Comparison of ENCODE assay signal across 17 mouse cellular contexts in genomic region chr10:61431375-61431774, GRCm38 (mm10). TPM values are rescaled to one million over a fixed set of nuclear protein-coding genes. Genes with fewer than 3 reads are reported as not detected.
A peak's percentile ranks its signal among the peaks of the same experiment; 100 is the strongest.
DNase-seq lines count a peak whose midpoint lies in the region.
"Had no signal": no experiment of that assay in that cellular context is flagged by ENCODE, and none has a peak within 500 bp of the region (broad histone marks: within the 10 kb centered on the region; RNA-seq: fewer than 3 reads in every experiment).

No protein-coding gene starts in this region.

- intact Hi-C loops in heart, postnatal 25 days (cut with DNase I): no loop called here

- no peaks in the 10 kb centered on the region for H3K9me3 ChIP-seq in forebrain, embryonic 10.5 days
- H3K9me3 ChIP-seq: embryonic facial prominence, embryonic 15.5 days; forebrain, embryonic 12.5 days; hindbrain, embryonic 12.5 days; limb, embryonic 15.5 days; megakaryocyte, embryonic 14.5 days had no signal

- peaks cover 5% of the 10 kb centered on the region; the same call in 1 of the 2 replicates for H3K4me1 ChIP-seq in forebrain, embryonic 10.5 days
- H3K4me1 ChIP-seq: forebrain, embryonic 12.5 days; limb, embryonic 15.5 days had no signal

- H3K4me3 ChIP-seq in forebrain, embryonic 10.5 days: no peak overlapping the region
- H3K4me3 ChIP-seq: embryonic facial prominence, embryonic 15.5 days; forebrain, embryonic 12.5 days; hindbrain, embryonic 12.5 days; limb, embryonic 15.5 days; megakaryocyte, embryonic 14.5 days had no signal

- no peaks in the 10 kb centered on the region for H3K27me3 ChIP-seq in forebrain, embryonic 10.5 days (ENCODE audit: poor library complexity, severe bottlenecking)
- H3K27me3 ChIP-seq: embryonic facial prominence, embryonic 15.5 days; forebrain, embryonic 12.5 days; hindbrain, embryonic 12.5 days; limb, embryonic 15.5 days; megakaryocyte, embryonic 14.5 days had no signal

- DNase-seq in frontal cortex, adult 2 months (ENCODE audit: extremely low spot score in 1 of 2, low spot score in 1 of 2): peak; percentile 56 to 87
- DNase-seq in frontal cortex, postnatal 25 days (ENCODE audit: low spot score in 2 of 2): peak; percentile 23 to 56
- peak; percentile 32 to 81 for DNase-seq in left cerebral cortex, adult 8-10 months (ENCODE audit: low spot score in 2 of 2)
- peak; percentile 76 for DNase-seq in right cerebral cortex, postnatal 14 days
- DNase-seq in heart, postnatal 25 days (ENCODE audit: low spot score): no peak
- DNase-seq in thymus, postnatal 0 days (ENCODE audit: low spot score): no peak
- DNase-seq in forebrain, embryonic 10.5 days (ENCODE audit: extremely low spot score, low spot score): no peak
- DNase-seq: adrenal gland, postnatal 36 days; cerebellum, adult 8-10 months; lung, postnatal 14 days; thymus, adult 18-20 months had no signal

- H3K36me3 ChIP-seq in forebrain, embryonic 10.5 days (replicated peaks): peaks cover 77% of the 10 kb centered on the region

- H3K27ac ChIP-seq in forebrain, embryonic 10.5 days: no peak overlapping the region
- H3K27ac ChIP-seq: embryonic facial prominence, embryonic 15.5 days; forebrain, embryonic 12.5 days; hindbrain, embryonic 12.5 days; limb, embryonic 15.5 days had no signal

- 96% methylated on average over 9 of the region's 9 CpGs for WGBS in forebrain, embryonic 10.5 days

RNA-seq across cellular contexts. Expression of gene Nodal, which starts 13.6 kb away (rescaled TPM):
- 0.38 and 0.70 TPM in 2 replicates for polyA plus RNA-seq in frontal cortex, adult 2 months (2012; rRNA removed)
- under 1 TPM; 0.21 to 0.30 (median 0.22) TPM for total RNA-seq in left cerebral cortex, adult 8-10 months (2022)
- under 1 TPM in 1 of 2 experiments, not detected in 1; 0.10 TPM for total RNA-seq in heart, postnatal 25 days (2021)
- polyA plus RNA-seq in thymus, postnatal 0 days (2015; fragmentation: Nextera tagmentation; extraction: Ambion mirVana): 0.08 TPM in 2 replicates
- 0.42 and 0.50 TPM in 2 replicates for polyA plus RNA-seq in forebrain, embryonic 10.5 days (2016; fragmentation: Nextera tagmentation; extraction: Ambion mirVana)
- total RNA-seq: adrenal gland, postnatal 36 days had no signal
- polyA plus RNA-seq: forebrain, embryonic 12.5 days; neural tube, embryonic 11.5 days had no signal

RNA-seq across cellular contexts. Expression of gene Eif4ebp2, which starts 21.1 kb away (rescaled TPM):
- polyA plus RNA-seq in frontal cortex, adult 2 months (2012; rRNA removed): 27.3 and 28.9 TPM in 2 replicates
- total RNA-seq in left cerebral cortex, adult 8-10 months (2022): 10 to 100 TPM; 42.8 to 45.8 (median 44.4) TPM
- total RNA-seq in heart, postnatal 25 days (2021): 10 to 100 TPM; 71.4 to 75.2 TPM
- polyA plus RNA-seq in thymus, postnatal 0 days (2015; fragmentation: Nextera tagmentation; extraction: Ambion mirVana): 83.7 and 91.5 TPM in 2 replicates
- polyA plus RNA-seq in forebrain, embryonic 10.5 days (2016; fragmentation: Nextera tagmentation; extraction: Ambion mirVana): 98.9 and 104 TPM in 2 replicates

RNA-seq across cellular contexts. Expression of gene Lrrc20, which starts 44.2 kb away (rescaled TPM):
- polyA plus RNA-seq in frontal cortex, adult 2 months (2012; rRNA removed): 20.3 and 22.3 TPM in 2 replicates
- total RNA-seq in left cerebral cortex, adult 8-10 months (2022): 10 to 100 TPM; 18.8 to 22.2 (median 20.4) TPM
- total RNA-seq in heart, postnatal 25 days (2021): 10 to 100 TPM; 30.1 to 31.3 TPM
- 3.5 and 4.5 TPM in 2 replicates for polyA plus RNA-seq in thymus, postnatal 0 days (2015; fragmentation: Nextera tagmentation; extraction: Ambion mirVana)
- polyA plus RNA-seq in forebrain, embryonic 10.5 days (2016; fragmentation: Nextera tagmentation; extraction: Ambion mirVana): 9.7 and 9.9 TPM in 2 replicates

RNA-seq across cellular contexts. Expression of gene Pald1, which starts 48.0 kb away (rescaled TPM):
- 11.6 and 13.5 TPM in 2 replicates for polyA plus RNA-seq in frontal cortex, adult 2 months (2012; rRNA removed)
- 10 to 100 TPM; 10.6 to 15.2 (median 13.0) TPM for total RNA-seq in left cerebral cortex, adult 8-10 months (2022)
- 10 to 100 TPM; 16.1 to 21.9 TPM for total RNA-seq in heart, postnatal 25 days (2021)
- polyA plus RNA-seq in thymus, postnatal 0 days (2015; fragmentation: Nextera tagmentation; extraction: Ambion mirVana): 2.7 and 3.1 TPM in 2 replicates
- 36.0 and 36.2 TPM in 2 replicates for polyA plus RNA-seq in forebrain, embryonic 10.5 days (2016; fragmentation: Nextera tagmentation; extraction: Ambion mirVana)

Comparison
In these comparisons a context has a peak if more than half of its experiments do, and no peak if none do; other contexts are left out.
1. DNase-seq: peak in frontal cortex, adult 2 months (2 of 2), frontal cortex, postnatal 25 days (2 of 2), left cerebral cortex, adult 8-10 months (2 of 2) and right cerebral cortex, postnatal 14 days (single experiment); none in heart, postnatal 25 days (single experiment), thymus, postnatal 0 days (single experiment) and forebrain, embryonic 10.5 days (single experiment).